Mouse (Mus musculus) left cerebral cortex, postnatal 14 days (tissue): ENCODE data around the gene Traf2. TPM values are rescaled to one million over a fixed set of nuclear protein-coding genes. Genes with fewer than 3 reads are reported as not detected.

Experiments
- DNase-seq, 2 experiments: peaks; one replicate each; pipeline ENCODE4 v3.0.0; 2021 to 2022; ENCODE audit warnings: low spot score in 2 of 2, mixed read lengths in 1 of 2
- intact Hi-C: fragments of 180-260 bp; cut with DNase I; formaldehyde crosslinking; loops from one replicate; pipeline ENCODE4 v1.15.1; 2025
- total RNA-seq, 2 experiments: library from RNA; stranded (reverse); gene quantifications; 2 replicates each; pipeline ENCODE4 v1.2.3; 2021

The Traf2 gene
- total RNA-seq, 2 experiments from 2014 or later: 9.1 to 9.5 TPM

GRCm38 (mm10) chr2:25501593-25502486 is 44.9 kb downstream of the Traf2 start, which contains the start of gene C8g:
C8g (minus strand) TSS chr2:25501719.
- DNase-seq: peak in 1 of 2 experiments; percentile 50
- intact Hi-C loops: no loop called here

- DNase-seq: peak; percentile 87 to 91
- intact Hi-C loops: no loop called here
These were observed 45.9 kb downstream of the Traf2 start, which contains the start of gene Fbxw5 for GRCm38 (mm10) chr2:25500576-25501405. Fbxw5 (plus strand) TSS chr2:25500750.

- intact Hi-C loops: no loop called here
- no peak for DNase-seq
These were observed 46.6 kb downstream of the Traf2 start for GRCm38 (mm10) chr2:25500071-25500575.

GRCm38 (mm10) chr2:25498622-25499478 is 47.9 kb downstream of the Traf2 start:
- intact Hi-C loops: loop anchor here (5.0 kb wide), 2 partner anchors 37 to 72 kb away; partner anchors contain the start of genes Abca2 and Paxx
- no peak for DNase-seq

- DNase-seq: no peak
- intact Hi-C loops: loop anchor here (5.0 kb wide), 2 partner anchors 36 to 71 kb away; partner anchors contain the start of genes Abca2 and Paxx
These were observed 48.7 kb downstream of the Traf2 start for GRCm38 (mm10) chr2:25497846-25498575.

GRCm38 (mm10) chr2:25496462-25496861 is 50.3 kb downstream of the Traf2 start:
- intact Hi-C loops: loop anchor here (5.0 kb wide), 2 partner anchors 34 to 69 kb away; partner anchors contain the start of genes Abca2 and Paxx
- peak in 1 of 2 experiments; percentile 43 for DNase-seq

- intact Hi-C loops: no loop called here
- no peak for DNase-seq
These were observed 53.2 kb downstream of the Traf2 start, which contains the start of gene Lcn12 for GRCm38 (mm10) chr2:25493476-25493961. Lcn12 (minus strand) TSS chr2:25493911.

- intact Hi-C loops: no loop called here
- DNase-seq: no peak
These were observed 53.8 kb downstream of the Traf2 start for GRCm38 (mm10) chr2:25492988-25493387.

- intact Hi-C loops: no loop called here
- DNase-seq: no peak
These were observed 58.1 kb downstream of the Traf2 start for GRCm38 (mm10) chr2:25488671-25489068.

GRCm38 (mm10) chr2:25487965-25488670 is 58.6 kb downstream of the Traf2 start:
- intact Hi-C loops: no loop called here
- DNase-seq: no peak

- DNase-seq: no peak
- intact Hi-C loops: no loop called here
These were observed 61.7 kb downstream of the Traf2 start for GRCm38 (mm10) chr2:25484901-25485647.

- intact Hi-C loops: no loop called here
- no peak for DNase-seq
These were observed 63.8 kb downstream of the Traf2 start for GRCm38 (mm10) chr2:25482969-25483368.

GRCm38 (mm10) chr2:25480541-25480940 is 66.2 kb downstream of the Traf2 start:
- intact Hi-C loops: no loop called here
- no peak for DNase-seq

- no peak for DNase-seq
- intact Hi-C loops: no loop called here
These were observed 67.0 kb downstream of the Traf2 start for GRCm38 (mm10) chr2:25479551-25480311.

GRCm38 (mm10) chr2:25477967-25478675 is 68.6 kb downstream of the Traf2 start:
- peak; percentile 50 to 59 for DNase-seq

More at GRCm38 (mm10) chr2:25477967-25478675, 68.6 kb downstream of the Traf2 start:
- intact Hi-C loops: no loop called here
